Mouse (Mus musculus): ENCODE results near the gene Mast4. TPM values are rescaled to one million over a fixed set of nuclear protein-coding genes. Genes with fewer than 3 reads are reported as not detected.

Mast4 gene
- polyA plus RNA-seq, 1 experiment from 2014 or later = 18.8 TPM

GRCm38 (mm10) chr13:103315113-103315708, 19.1 kb downstream of the Mast4 start:
- peak; percentile 53; the same call in 1 of the 2 replicates for ATAC-seq (ENCODE audit: low FRiP score, low read depth)
- Histone ChIP-seq H3K27me3 (replicated peaks) (no peaks in the 10 kb centered on the region), H3K4me1 (no peaks in the 10 kb centered on the region; the same call in none of the 2 replicates), H3K9me3 (no peaks in the 10 kb centered on the region), H3K4me2 (replicated peaks) (no peak overlapping the region), H3K27ac (no peak overlapping the region), H3K4me3 (no peak overlapping the region), H3K9ac (no peak overlapping the region), H3K36me3 (no peaks in the 10 kb centered on the region)
- WGBS = 57% methylated on average over 10 of the region's 10 CpGs

GRCm38 (mm10) chr13:103308296-103308695, 26.0 kb downstream of the Mast4 start:
- Histone ChIP-seq H3K9ac (no peak overlapping the region), H3K27me3 (replicated peaks) (no peaks in the 10 kb centered on the region), H3K9me3 (no peaks in the 10 kb centered on the region), H3K36me3 (no peaks in the 10 kb centered on the region), H3K4me2 (replicated peaks) (no peak overlapping the region), H3K4me1 (no peaks in the 10 kb centered on the region), H3K27ac (no peak overlapping the region), H3K4me3 (no peak overlapping the region)
- ATAC-seq (ENCODE audit: low FRiP score, low read depth) = no peak
- 93% methylated on average over 4 of the region's 4 CpGs for WGBS

GRCm38 (mm10) chr13:103303826-103304225, 30.5 kb downstream of the Mast4 start:
- no peaks in the 10 kb centered on the region for H3K9me3 ChIP-seq
- no peak overlapping the region for H3K4me3 ChIP-seq
- H3K27ac ChIP-seq = no peak overlapping the region
- no peak for ATAC-seq (ENCODE audit: low FRiP score, low read depth)
- no peaks in the 10 kb centered on the region for H3K27me3 ChIP-seq (replicated peaks)
- no peaks in the 10 kb centered on the region for H3K36me3 ChIP-seq
- 90% methylated on average over 9 of the region's 9 CpGs for WGBS
- H3K4me1 ChIP-seq = no peaks in the 10 kb centered on the region
- no peak overlapping the region for H3K9ac ChIP-seq
- no peak overlapping the region for H3K4me2 ChIP-seq (replicated peaks)

GRCm38 (mm10) chr13:103302508-103302907, 31.8 kb downstream of the Mast4 start:
- Histone ChIP-seq H3K4me2 (replicated peaks) (no peak overlapping the region), H3K9me3 (no peaks in the 10 kb centered on the region), H3K27me3 (replicated peaks) (no peaks in the 10 kb centered on the region), H3K36me3 (no peaks in the 10 kb centered on the region), H3K27ac (no peak overlapping the region), H3K9ac (no peak overlapping the region), H3K4me1 (no peaks in the 10 kb centered on the region), H3K4me3 (no peak overlapping the region)
- 35% methylated on average over 6 of the region's 6 CpGs for WGBS
- no peak for ATAC-seq (ENCODE audit: low FRiP score, low read depth)

GRCm38 (mm10) chr13:103302077-103302476, 32.2 kb downstream of the Mast4 start:
- Histone ChIP-seq H3K4me2 (replicated peaks) (no peak overlapping the region), H3K4me3 (no peak overlapping the region), H3K9me3 (no peaks in the 10 kb centered on the region), H3K27me3 (replicated peaks) (no peaks in the 10 kb centered on the region), H3K4me1 (no peaks in the 10 kb centered on the region), H3K36me3 (no peaks in the 10 kb centered on the region), H3K9ac (no peak overlapping the region), H3K27ac (no peak overlapping the region)
- WGBS = 86% methylated on average over 2 of the region's 2 CpGs
- no peak for ATAC-seq (ENCODE audit: low FRiP score, low read depth)

- no peak overlapping the region for H3K4me3 ChIP-seq
- no peaks in the 10 kb centered on the region for H3K36me3 ChIP-seq
- WGBS = 91% methylated on average over 13 of the region's 13 CpGs
- H3K4me1 ChIP-seq = no peaks in the 10 kb centered on the region
- no peak overlapping the region for H3K27ac ChIP-seq
- H3K4me2 ChIP-seq (replicated peaks) = no peak overlapping the region
- H3K9me3 ChIP-seq = no peaks in the 10 kb centered on the region
- ATAC-seq (ENCODE audit: low FRiP score, low read depth) = no peak
- H3K27me3 ChIP-seq (replicated peaks) = no peaks in the 10 kb centered on the region
- H3K9ac ChIP-seq = no peak overlapping the region
Measured at GRCm38 (mm10) chr13:103294424-103294823, 39.9 kb downstream of the Mast4 start.

GRCm38 (mm10) chr13:103293121-103293520, 41.2 kb downstream of the Mast4 start:
- Histone ChIP-seq H3K4me1 (no peaks in the 10 kb centered on the region), H3K4me3 (no peak overlapping the region), H3K4me2 (replicated peaks) (no peak overlapping the region), H3K9me3 (no peaks in the 10 kb centered on the region), H3K27ac (no peak overlapping the region), H3K36me3 (no peaks in the 10 kb centered on the region), H3K9ac (no peak overlapping the region), H3K27me3 (replicated peaks) (no peaks in the 10 kb centered on the region)
- no peak for ATAC-seq (ENCODE audit: low FRiP score, low read depth)
- 56% methylated on average over 1 of the region's 1 CpGs for WGBS

GRCm38 (mm10) chr13:103291098-103291497, 43.2 kb downstream of the Mast4 start:
- no peaks in the 10 kb centered on the region for H3K36me3 ChIP-seq
- WGBS = 88% methylated on average over 4 of the region's 4 CpGs
- no peak overlapping the region for H3K9ac ChIP-seq
- H3K4me1 ChIP-seq = no peaks in the 10 kb centered on the region
- H3K4me2 ChIP-seq (replicated peaks) = no peak overlapping the region
- ATAC-seq (ENCODE audit: low FRiP score, low read depth) = no peak
- no peak overlapping the region for H3K4me3 ChIP-seq
- no peak overlapping the region for H3K27ac ChIP-seq
- H3K27me3 ChIP-seq (replicated peaks) = no peaks in the 10 kb centered on the region
- no peaks in the 10 kb centered on the region for H3K9me3 ChIP-seq

GRCm38 (mm10) chr13:103285821-103286220, 48.5 kb downstream of the Mast4 start:
- Histone ChIP-seq H3K27ac (no peak overlapping the region), H3K4me3 (no peak overlapping the region), H3K4me2 (replicated peaks) (no peak overlapping the region), H3K27me3 (replicated peaks) (no peaks in the 10 kb centered on the region), H3K9me3 (no peaks in the 10 kb centered on the region), H3K9ac (no peak overlapping the region), H3K4me1 (no peaks in the 10 kb centered on the region), H3K36me3 (no peaks in the 10 kb centered on the region)
- WGBS = 85% methylated on average over 5 of the region's 5 CpGs
- no peak for ATAC-seq (ENCODE audit: low FRiP score, low read depth)

- Histone ChIP-seq H3K9me3 (no peaks in the 10 kb centered on the region), H3K4me2 (replicated peaks) (no peak overlapping the region), H3K4me3 (no peak overlapping the region), H3K4me1 (no peaks in the 10 kb centered on the region), H3K36me3 (no peaks in the 10 kb centered on the region), H3K27me3 (replicated peaks) (no peaks in the 10 kb centered on the region), H3K27ac (no peak overlapping the region), H3K9ac (no peak overlapping the region)
- no peak for ATAC-seq (ENCODE audit: low FRiP score, low read depth)
- WGBS = 92% methylated on average over 7 of the region's 7 CpGs
Measured at GRCm38 (mm10) chr13:103285036-103285435, 49.3 kb downstream of the Mast4 start.

- no peak overlapping the region for H3K4me2 ChIP-seq (replicated peaks)
- H3K36me3 ChIP-seq = no peaks in the 10 kb centered on the region
- no peak overlapping the region for H3K9ac ChIP-seq
- 94% methylated on average over 9 of the region's 9 CpGs for WGBS
- H3K4me3 ChIP-seq = no peak overlapping the region
- H3K27me3 ChIP-seq (replicated peaks) = no peaks in the 10 kb centered on the region
- H3K27ac ChIP-seq = no peak overlapping the region
- no peaks in the 10 kb centered on the region for H3K9me3 ChIP-seq
- H3K4me1 ChIP-seq = no peaks in the 10 kb centered on the region
- ATAC-seq (ENCODE audit: low FRiP score, low read depth) = no peak
Measured at GRCm38 (mm10) chr13:103270856-103271391, 63.4 kb downstream of the Mast4 start.

- Histone ChIP-seq H3K4me1 (no peaks in the 10 kb centered on the region), H3K27ac (no peak overlapping the region), H3K9ac (no peak overlapping the region), H3K4me3 (no peak overlapping the region), H3K27me3 (replicated peaks) (no peaks in the 10 kb centered on the region), H3K4me2 (replicated peaks) (no peak overlapping the region), H3K9me3 (no peaks in the 10 kb centered on the region), H3K36me3 (no peaks in the 10 kb centered on the region)
- 86% methylated on average over 3 of the region's 3 CpGs for WGBS
- ATAC-seq (ENCODE audit: low FRiP score, low read depth) = no peak
Measured at GRCm38 (mm10) chr13:103262707-103263106, 71.6 kb downstream of the Mast4 start.

GRCm38 (mm10) chr13:103262061-103262460, 72.2 kb downstream of the Mast4 start:
- H3K36me3 ChIP-seq = no peaks in the 10 kb centered on the region
- ATAC-seq (ENCODE audit: low FRiP score, low read depth) = no peak
- WGBS = 69% methylated on average over 3 of the region's 3 CpGs

More at GRCm38 (mm10) chr13:103262061-103262460, 72.2 kb downstream of the Mast4 start:
- H3K27me3 ChIP-seq (replicated peaks) = no peaks in the 10 kb centered on the region
- H3K27ac ChIP-seq = no peak overlapping the region
- H3K4me1 ChIP-seq = no peaks in the 10 kb centered on the region
- H3K4me3 ChIP-seq = no peak overlapping the region
- H3K9ac ChIP-seq = no peak overlapping the region
- no peak overlapping the region for H3K4me2 ChIP-seq (replicated peaks)
- H3K9me3 ChIP-seq = no peaks in the 10 kb centered on the region
